Mouse (Mus musculus) limb, embryonic 12.5 days (tissue): ENCODE results near the gene Nop2. TPM values are rescaled to one million over a fixed set of nuclear protein-coding genes. Genes with fewer than 3 reads are reported as not detected.

Experiments used
- ATAC-seq: fragments of 200-750 bp; cut with Nextera tagmentation; 2 replicates; pipeline ENCODE4 v1.8.0; 2017; ENCODE audit warnings: low read depth, moderate TSS enrichment; ENCODE audit not compliant: insufficient number of reproducible peaks, insufficient read depth, low FRiP score, low TSS enrichment
- H3K27ac ChIP-seq: fragments of 300-500 bp; sonication (generic); 2 replicates; pipeline ENCODE4 v1.5.1; 2016; ENCODE audit warnings: mild to moderate bottlenecking, moderate library complexity
- H3K27me3 ChIP-seq: fragments of 300-500 bp; sonication (generic); 2 replicates; pipeline ENCODE4 v1.6.1; 2016; ENCODE audit warnings: mild to moderate bottlenecking, moderate library complexity
- H3K36me3 ChIP-seq: fragments of 300-500 bp; sonication (generic); 2 replicates; pipeline ENCODE4 v1.6.1; 2016; ENCODE audit warnings: mild to moderate bottlenecking, moderate library complexity
- H3K4me1 ChIP-seq: fragments of 300-500 bp; sonication (generic); replicated peaks from 2 replicates; pipeline ENCODE4 v1.6.1; 2016
- H3K4me2 ChIP-seq: fragments of 300-500 bp; sonication (generic); 2 replicates; pipeline ENCODE4 v1.6.1; 2016; ENCODE audit warnings: mild to moderate bottlenecking, moderate library complexity
- H3K4me3 ChIP-seq: fragments of 300-500 bp; sonication (generic); replicated peaks from 2 replicates; pipeline ENCODE4 v1.5.1; 2016; ENCODE audit warnings: mild to moderate bottlenecking
- H3K9ac ChIP-seq: fragments of 300-500 bp; sonication (generic); replicated peaks from 2 replicates; pipeline ENCODE4 v1.6.1; 2016; ENCODE audit warnings: mild to moderate bottlenecking, moderate library complexity
- H3K9me3 ChIP-seq: fragments of 300-500 bp; sonication (generic); 2 replicates; pipeline ENCODE4 v1.6.1; 2016; ENCODE audit warnings: mild to moderate bottlenecking, moderate library complexity
- WGBS: fragments of 180-500 bp; shearing (Covaris S2); methylation state at CpG from one replicate; pipeline ENCODE4 v1.1.7; 2016; 5-methylcytosine and 5-hydroxymethylcytosine counted together
- microRNA-seq: library from miRNA; unstranded; fragments of <30 nt; microRNA quantifications from one replicate; pipeline ENCODE4, GENCODE M21; 2017
- polyA plus RNA-seq: library from polyadenylated mRNA; unstranded; fragments of >200 nt; fragmentation: Nextera tagmentation; extraction: Ambion mirVana; gene quantifications from 2 replicates; pipeline ENCODE4 v1.2.1, GENCODE M21; 2016

Nop2 gene
- polyA plus RNA-seq, 1 experiment from 2014 or later, result 72.6 TPM

- no peak overlapping the region for H3K9ac ChIP-seq
- no peak overlapping the region for H3K4me3 ChIP-seq
- H3K4me2 ChIP-seq, result no peak overlapping the region
- no peaks in the 10 kb centered on the region for H3K27me3 ChIP-seq
- peaks cover 99% of the 10 kb centered on the region for H3K36me3 ChIP-seq
- no peak overlapping the region for H3K27ac ChIP-seq
- WGBS, result 89% methylated on average over 7 of the region's 7 CpGs
- no peak for ATAC-seq
- no peaks in the 10 kb centered on the region for H3K9me3 ChIP-seq
- no peaks in the 10 kb centered on the region for H3K4me1 ChIP-seq
These were observed 47.9 kb downstream of the Nop2 start for GRCm38 (mm10) chr6:125179601-125180000.

- Histone ChIP-seq H3K4me2 (no peak overlapping the region), H3K27ac (no peak overlapping the region), H3K9ac (no peak overlapping the region), H3K36me3 (peaks cover 99% of the 10 kb centered on the region), H3K4me1 (no peaks in the 10 kb centered on the region), H3K9me3 (no peaks in the 10 kb centered on the region), H3K4me3 (no peak overlapping the region), H3K27me3 (no peaks in the 10 kb centered on the region)
- no peak for ATAC-seq
- 93% methylated on average over 5 of the region's 5 CpGs for WGBS
These were observed 50.4 kb downstream of the Nop2 start for GRCm38 (mm10) chr6:125182133-125182532.

GRCm38 (mm10) chr6:125186203-125186602 lies 54.5 kb downstream of the Nop2 start:
- 94% methylated on average over 10 of the region's 10 CpGs for WGBS
- peaks cover 84% of the 10 kb centered on the region for H3K36me3 ChIP-seq
- H3K4me3 ChIP-seq, result no peak overlapping the region

DNA sequence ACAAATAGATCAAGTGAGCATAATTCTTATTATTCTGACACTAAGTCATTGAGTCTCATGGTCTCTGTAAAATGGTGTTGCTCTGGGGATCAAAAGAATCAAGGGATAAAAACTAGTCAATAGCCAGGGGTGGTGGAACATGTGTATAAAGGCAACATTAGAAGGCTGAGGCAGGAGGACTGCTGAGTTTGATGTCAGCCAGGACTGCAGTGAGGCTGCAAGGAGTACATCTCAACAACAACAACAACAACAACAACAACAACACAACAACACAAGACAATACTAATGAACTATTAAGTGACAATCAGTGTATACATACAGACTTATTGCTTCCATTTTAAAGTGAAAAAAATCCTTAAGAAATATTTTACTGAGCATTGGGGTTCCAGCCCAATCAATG lies 59.1 kb downstream of the Nop2 start:
- no peaks in the 10 kb centered on the region for H3K27me3 ChIP-seq
- H3K9ac ChIP-seq, result peak overlapping the region; percentile 72
- H3K36me3 ChIP-seq, result peaks cover 63% of the 10 kb centered on the region
- no peaks in the 10 kb centered on the region for H3K9me3 ChIP-seq
- H3K4me2 ChIP-seq, result peak overlapping the region; percentile 79
- peaks cover 5% of the 10 kb centered on the region for H3K4me1 ChIP-seq
- ATAC-seq, result no peak
- H3K27ac ChIP-seq, result peak overlapping the region; percentile 99; the same call in 1 of the 2 replicates
- peak overlapping the region; percentile 70 for H3K4me3 ChIP-seq

More at GRCm38 (mm10) chr6:125186203-125186602, 54.5 kb downstream of the Nop2 start:
- no peaks in the 10 kb centered on the region for H3K9me3 ChIP-seq
- no peak overlapping the region for H3K27ac ChIP-seq
- no peak overlapping the region for H3K9ac ChIP-seq
- H3K27me3 ChIP-seq, result no peaks in the 10 kb centered on the region
- ATAC-seq, result no peak
- no peaks in the 10 kb centered on the region for H3K4me1 ChIP-seq
- H3K4me2 ChIP-seq, result no peak overlapping the region

- peaks cover 5% of the 10 kb centered on the region for H3K4me1 ChIP-seq
- peak; percentile 96 for ATAC-seq
- under 1% methylated on average over 54 of the region's 54 CpGs for WGBS
These were observed 59.8 kb downstream of the Nop2 start, which contains the start of the genes Ncapd2 and Mrpl51 for GRCm38 (mm10) chr6:125191332-125192015. Gene Ncapd2, minus strand, starts transcription at chr6:125191701. Gene Mrpl51, plus strand, starts transcription at chr6:125191801.

GRCm38 (mm10) chr6:125192016-125192714 lies 60.5 kb downstream of the Nop2 start:
- peaks cover 5% of the 10 kb centered on the region for H3K4me1 ChIP-seq
- H3K36me3 ChIP-seq, result peaks cover 51% of the 10 kb centered on the region
- H3K9ac ChIP-seq, result peak overlapping the region; percentile 79
- under 1% methylated on average over 34 of the region's 34 CpGs for WGBS
- H3K4me2 ChIP-seq, result peak overlapping the region; percentile 79
- peak overlapping the region; percentile 99 for H3K27ac ChIP-seq
- H3K9me3 ChIP-seq, result no peaks in the 10 kb centered on the region
- H3K27me3 ChIP-seq, result no peaks in the 10 kb centered on the region
- H3K4me3 ChIP-seq, result peak overlapping the region; percentile 70
- peak; percentile 94 for ATAC-seq

More at GRCm38 (mm10) chr6:125191332-125192015, 59.8 kb downstream of the Nop2 start, which contains the start of the genes Ncapd2 and Mrpl51:
- H3K27ac ChIP-seq, result peak within 1 kb of the TSS; percentile 99
- H3K9me3 ChIP-seq, result no peaks in the 10 kb centered on the region
- no peaks in the 10 kb centered on the region for H3K27me3 ChIP-seq
- peak within 1 kb of the TSS; percentile 70 for H3K4me3 ChIP-seq
- peak within 1 kb of the TSS; percentile 79 for H3K4me2 ChIP-seq
- H3K9ac ChIP-seq, result peak within 1 kb of the TSS; percentile 79
- H3K36me3 ChIP-seq, result peaks cover 58% of the 10 kb centered on the region

GRCm38 (mm10) chr6:125192841-125193240 lies 61.1 kb downstream of the Nop2 start:
- Histone ChIP-seq H3K9ac (peak overlapping the region; percentile 79), H3K9me3 (no peaks in the 10 kb centered on the region), H3K27me3 (no peaks in the 10 kb centered on the region), H3K4me3 (peak overlapping the region; percentile 70), H3K4me2 (peak overlapping the region; percentile 79), H3K27ac (peak overlapping the region; percentile 99), H3K36me3 (peaks cover 44% of the 10 kb centered on the region), H3K4me1 (peaks cover 5% of the 10 kb centered on the region)
- no peak for ATAC-seq
- WGBS, result 43% methylated on average over 5 of the region's 5 CpGs

- ATAC-seq, result no peak
- 71% methylated on average over 7 of the region's 7 CpGs for WGBS
- no peak overlapping the region for H3K27ac ChIP-seq
- H3K4me3 ChIP-seq, result peak overlapping the region; percentile 3; the same call in 1 of the 2 replicates
- H3K4me1 ChIP-seq, result peaks cover 5% of the 10 kb centered on the region
- peaks cover 39% of the 10 kb centered on the region for H3K36me3 ChIP-seq
- no peaks in the 10 kb centered on the region for H3K27me3 ChIP-seq
- peak overlapping the region; percentile 79 for H3K4me2 ChIP-seq
- no peaks in the 10 kb centered on the region for H3K9me3 ChIP-seq
- H3K9ac ChIP-seq, result no peak overlapping the region
These were observed 61.7 kb downstream of the Nop2 start for GRCm38 (mm10) chr6:125193390-125193789.

Small RNAs within 50 kb of the gene (microRNA-seq; reads per million reads assigned to microRNA genes)
- not detected for gene Mir7045

Other genes starting within 250 kb of the Nop2 start
- gene Cd4, start 243.7 kb upstream of the Nop2 start, polyA plus RNA-seq, result 0.15 TPM in 1 of 2 replicates, not detected in the other
- 2.2 TPM in 2 replicates for gene Lag3, start 220.2 kb upstream of the Nop2 start, polyA plus RNA-seq
- gene Ptms, start 211.8 kb upstream of the Nop2 start, polyA plus RNA-seq, result 325 and 346 TPM in 2 replicates
- gene Mlf2, start 200.5 kb upstream of the Nop2 start, polyA plus RNA-seq, result 401 and 407 TPM in 2 replicates
- 114 and 124 TPM in 2 replicates for gene Cops7a, start 166.4 kb upstream of the Nop2 start, polyA plus RNA-seq
- gene Pianp, start 135.2 kb upstream of the Nop2 start, polyA plus RNA-seq, result 5.0 and 5.8 TPM in 2 replicates
- 18.5 and 24.7 TPM in 2 replicates for gene Zfp384, start 122.8 kb upstream of the Nop2 start, polyA plus RNA-seq
- 170 and 177 TPM in 2 replicates for gene Ing4, start 92.1 kb upstream of the Nop2 start, polyA plus RNA-seq
- gene Acrbp, start 82.2 kb upstream of the Nop2 start, polyA plus RNA-seq, result 17.6 and 18.3 TPM in 2 replicates
- 0.18 and 0.20 TPM in 2 replicates for gene Lpar5, start 64.0 kb upstream of the Nop2 start, polyA plus RNA-seq
- 106 and 109 TPM in 2 replicates for gene Chd4, start 35.9 kb upstream of the Nop2 start, polyA plus RNA-seq
- 24.6 and 27.1 TPM in 2 replicates for gene Iffo1, start 13.3 kb downstream of the Nop2 start, polyA plus RNA-seq
- gene Gapdh, start 34.6 kb downstream of the Nop2 start, polyA plus RNA-seq, result 2,206 and 2,264 TPM in 2 replicates
- gene Ncapd2, start 59.8 kb downstream of the Nop2 start, polyA plus RNA-seq, result 224 and 227 TPM in 2 replicates
- 209 and 210 TPM in 2 replicates for gene Mrpl51, start 59.9 kb downstream of the Nop2 start, polyA plus RNA-seq
- 6.3 and 7.4 TPM in 2 replicates for gene Vamp1, start 83.6 kb downstream of the Nop2 start, polyA plus RNA-seq
- gene Tapbpl, start 100.0 kb downstream of the Nop2 start, polyA plus RNA-seq, result 2.0 and 2.8 TPM in 2 replicates
- 2.8 and 3.0 TPM in 2 replicates for gene Cd27, start 105.1 kb downstream of the Nop2 start, polyA plus RNA-seq
- gene Tuba3a, start 154.1 kb downstream of the Nop2 start, polyA plus RNA-seq, result 0.56 and 0.60 TPM in 2 replicates
- 37.3 and 38.6 TPM in 2 replicates for gene Ltbr, start 182.0 kb downstream of the Nop2 start, polyA plus RNA-seq
- 1.0 and 1.3 TPM in 2 replicates for gene Scnn1a, start 188.8 kb downstream of the Nop2 start, polyA plus RNA-seq
- 50.2 and 50.3 TPM in 2 replicates for gene Tnfrsf1a, start 217.5 kb downstream of the Nop2 start, polyA plus RNA-seq
- 0.41 and 0.46 TPM in 2 replicates for gene Plekhg6, start 248.9 kb downstream of the Nop2 start, polyA plus RNA-seq